Mouse (Mus musculus): Measurements from ENCODE around the gene Msi1. TPM values are rescaled to one million over a fixed set of nuclear protein-coding genes. Genes with fewer than 3 reads are reported as not detected.

Msi1 gene
- polyA plus RNA-seq, 1 experiment from 2014 or later = 0.25 TPM

DNA sequence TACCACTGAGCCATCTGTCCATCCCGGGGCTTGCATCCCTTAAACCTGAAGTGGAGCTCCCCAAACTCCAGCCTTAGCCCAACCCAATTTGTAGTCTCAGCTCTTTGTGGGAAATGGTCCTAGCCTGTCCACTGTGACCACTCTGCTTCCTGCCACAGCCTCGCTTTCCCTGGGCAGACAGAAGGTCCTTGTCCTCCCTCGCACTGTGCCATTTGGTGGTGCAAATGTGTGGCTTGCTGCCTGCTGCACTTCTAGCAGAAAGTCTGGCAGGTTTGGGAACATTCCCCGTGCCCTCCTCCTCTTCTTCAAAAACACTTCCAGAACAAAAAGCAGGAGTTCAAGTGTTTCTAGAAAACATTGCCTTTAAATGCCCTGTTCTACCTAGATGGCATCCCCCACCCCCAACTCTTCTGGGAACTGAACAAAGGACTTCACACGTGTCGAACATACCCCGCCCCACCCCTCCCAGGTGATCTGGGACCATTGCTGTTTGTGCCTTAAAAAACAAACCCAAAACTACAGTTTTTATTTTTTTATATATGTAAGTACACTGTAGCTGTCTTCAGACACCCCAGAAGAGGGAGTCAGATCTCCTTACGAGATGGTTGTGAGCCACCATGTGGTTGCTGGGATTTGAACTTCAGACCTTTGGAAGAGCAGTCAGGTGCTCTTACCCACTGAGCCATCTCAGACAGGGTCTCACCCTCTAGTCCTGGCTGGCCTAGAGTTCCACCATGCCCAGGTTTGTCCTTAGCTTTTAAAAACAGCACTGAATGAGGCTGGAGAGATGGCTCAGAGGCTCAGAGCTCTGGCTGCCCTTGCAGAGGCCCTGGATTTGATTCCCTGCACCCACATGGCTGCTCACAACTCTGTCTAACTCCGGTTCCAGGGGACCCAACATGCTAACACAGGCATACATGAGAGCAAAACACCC lies 69.2 kb downstream of the Msi1 start:
- Histone ChIP-seq H3K36me3 (ENCODE audit: control insufficient read depth, insufficient read depth) (no peaks in the 10 kb centered on the region), H3K4me3 (ENCODE audit: low read depth, low read length) (no peak overlapping the region), H3K4me2 (ENCODE audit: low read depth, low read length) (no peak overlapping the region), H3K27ac (ENCODE audit: low read length) (no peak overlapping the region), H3K4me1 (ENCODE audit: control insufficient read depth, low read depth, low read length) (peaks cover 3% of the 10 kb centered on the region), H3K9me3 (replicated peaks; ENCODE audit: control insufficient read depth, low read length) (no peaks in the 10 kb centered on the region), H3K27me3 (ENCODE audit: control insufficient read depth, insufficient read depth, low read depth, low read length) (no peaks in the 10 kb centered on the region), H3K9ac (ENCODE audit: low read depth, low read length) (no peak overlapping the region)
- 47% methylated on average over 9 of the region's 9 CpGs for WGBS (ENCODE audit: insufficient replicate concordance)
- ATAC-seq (ENCODE audit: low read depth) = no peak

DNA sequence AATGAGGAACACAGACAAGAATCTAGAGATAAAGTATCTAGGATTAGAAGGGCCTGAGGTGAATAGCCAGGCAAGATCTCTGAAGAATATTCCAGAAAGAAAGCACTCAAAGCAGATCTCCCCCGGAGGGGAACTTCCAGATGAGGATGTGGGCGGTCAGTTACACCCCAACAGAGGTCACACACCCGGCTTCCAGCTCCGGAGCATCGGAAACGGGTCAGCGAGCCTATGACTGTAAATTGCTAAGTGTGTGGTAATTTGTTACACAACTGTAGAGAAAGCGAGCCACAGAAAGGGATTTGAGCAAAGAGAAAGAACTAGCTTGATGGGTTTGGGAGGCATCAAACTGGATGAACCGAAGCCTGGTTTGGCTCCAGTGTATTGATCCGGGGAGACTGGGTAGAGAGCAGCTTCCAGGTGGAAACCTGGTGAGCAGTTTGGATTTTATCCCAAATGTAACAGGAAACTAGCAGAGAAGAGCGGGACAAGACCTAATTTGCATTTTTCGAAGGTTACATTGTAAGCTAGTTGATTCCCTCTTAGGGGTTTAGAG lies 71.1 kb downstream of the Msi1 start:
- peak; percentile 43 for ATAC-seq (ENCODE audit: low read depth)
- no peaks in the 10 kb centered on the region for H3K9me3 ChIP-seq (replicated peaks; ENCODE audit: control insufficient read depth, low read length)
- peaks cover 3% of the 10 kb centered on the region for H3K4me1 ChIP-seq (ENCODE audit: control insufficient read depth, low read depth, low read length)
- WGBS (ENCODE audit: insufficient replicate concordance) = 60% methylated on average over 12 of the region's 12 CpGs
- no peaks in the 10 kb centered on the region for H3K36me3 ChIP-seq (ENCODE audit: control insufficient read depth, insufficient read depth)
- H3K27ac ChIP-seq (ENCODE audit: low read length) = peak overlapping the region; percentile 67
- H3K4me3 ChIP-seq (ENCODE audit: low read depth, low read length) = no peak overlapping the region
- no peak overlapping the region for H3K4me2 ChIP-seq (ENCODE audit: low read depth, low read length)
- H3K27me3 ChIP-seq (ENCODE audit: control insufficient read depth, insufficient read depth, low read depth, low read length) = no peaks in the 10 kb centered on the region
- H3K9ac ChIP-seq (ENCODE audit: low read depth, low read length) = no peak overlapping the region

DNA sequence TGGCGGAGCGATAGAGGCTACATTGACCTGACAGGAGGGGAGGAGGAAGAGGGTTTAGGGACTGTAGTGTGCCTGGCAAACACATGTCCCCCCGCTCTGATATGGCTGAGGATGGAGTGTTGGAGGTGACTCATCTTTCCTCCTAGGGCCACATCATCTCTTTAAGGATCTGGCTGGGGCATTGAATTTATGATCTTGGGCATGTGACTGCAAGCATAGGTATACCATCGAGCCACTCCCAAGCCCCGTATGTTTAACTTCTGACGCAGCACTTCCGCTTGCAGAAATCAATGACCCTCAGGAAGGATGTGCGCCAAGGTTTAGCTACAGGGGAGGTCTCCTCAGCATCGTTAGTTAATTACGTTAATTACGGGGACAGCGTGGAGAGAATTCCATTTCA lies 73.6 kb downstream of the Msi1 start:
- WGBS (ENCODE audit: insufficient replicate concordance) = 47% methylated on average over 12 of the region's 12 CpGs
- no peak overlapping the region for H3K4me3 ChIP-seq (ENCODE audit: low read depth, low read length)
- ATAC-seq (ENCODE audit: low read depth) = no peak
- no peak overlapping the region for H3K27ac ChIP-seq (ENCODE audit: low read length)
- peaks cover 17% of the 10 kb centered on the region for H3K4me1 ChIP-seq (ENCODE audit: control insufficient read depth, low read depth, low read length)
- H3K27me3 ChIP-seq (ENCODE audit: control insufficient read depth, insufficient read depth, low read depth, low read length) = no peaks in the 10 kb centered on the region
- H3K9ac ChIP-seq (ENCODE audit: low read depth, low read length) = no peak overlapping the region
- no peaks in the 10 kb centered on the region for H3K9me3 ChIP-seq (replicated peaks; ENCODE audit: control insufficient read depth, low read length)
- H3K36me3 ChIP-seq (ENCODE audit: control insufficient read depth, insufficient read depth) = no peaks in the 10 kb centered on the region
- no peak overlapping the region for H3K4me2 ChIP-seq (ENCODE audit: low read depth, low read length)

Other genes with a start within 250 kb of the Msi1 start
- gene Cabp1, start 235.2 kb upstream of the Msi1 start, polyA plus RNA-seq (2015; fragmentation: Nextera tagmentation; extraction: Ambion mirVana) = 0.13 and 0.19 TPM in 2 replicates
- gene Pop5, start 193.8 kb upstream of the Msi1 start, polyA plus RNA-seq (2015; fragmentation: Nextera tagmentation; extraction: Ambion mirVana) = 68.1 and 74.8 TPM in 2 replicates
- gene Rnf10, start 156.7 kb upstream of the Msi1 start, polyA plus RNA-seq (2015; fragmentation: Nextera tagmentation; extraction: Ambion mirVana) = 111 and 137 TPM in 2 replicates
- gene Coq5, start 149.9 kb upstream of the Msi1 start, polyA plus RNA-seq (2015; fragmentation: Nextera tagmentation; extraction: Ambion mirVana) = 25.2 and 26.7 TPM in 2 replicates
- 470 and 491 TPM in 2 replicates for gene Dynll1, start 128.6 kb upstream of the Msi1 start, polyA plus RNA-seq (2015; fragmentation: Nextera tagmentation; extraction: Ambion mirVana)
- gene Srsf9, start 102.4 kb upstream of the Msi1 start, polyA plus RNA-seq (2015; fragmentation: Nextera tagmentation; extraction: Ambion mirVana) = 59.2 and 64.0 TPM in 2 replicates
- 10.1 and 13.4 TPM in 2 replicates for gene Gatc, start 88.4 kb upstream of the Msi1 start, polyA plus RNA-seq (2015; fragmentation: Nextera tagmentation; extraction: Ambion mirVana)
- gene Triap1, start 88.4 kb upstream of the Msi1 start, polyA plus RNA-seq (2015; fragmentation: Nextera tagmentation; extraction: Ambion mirVana) = 24.5 and 26.2 TPM in 2 replicates
- gene Cox6a1, start 80.6 kb upstream of the Msi1 start, polyA plus RNA-seq (2015; fragmentation: Nextera tagmentation; extraction: Ambion mirVana) = 674 and 679 TPM in 2 replicates
- not detected in 2 replicates for gene Pla2g1b, start 36.7 kb downstream of the Msi1 start, polyA plus RNA-seq (2015; fragmentation: Nextera tagmentation; extraction: Ambion mirVana)
- gene Sirt4, start 55.1 kb downstream of the Msi1 start, polyA plus RNA-seq (2015; fragmentation: Nextera tagmentation; extraction: Ambion mirVana) = 4.6 and 6.5 TPM in 2 replicates
- 17.2 and 19.1 TPM in 2 replicates for gene Pxn, start 77.1 kb downstream of the Msi1 start, polyA plus RNA-seq (2015; fragmentation: Nextera tagmentation; extraction: Ambion mirVana)
- gene Rplp0, start 129.9 kb downstream of the Msi1 start, polyA plus RNA-seq (2015; fragmentation: Nextera tagmentation; extraction: Ambion mirVana) = 919 and 997 TPM in 2 replicates
- gene Gcn1l1, start 135.7 kb downstream of the Msi1 start, polyA plus RNA-seq (2015; fragmentation: Nextera tagmentation; extraction: Ambion mirVana) = 14.1 and 14.8 TPM in 2 replicates
- gene Rab35, start 202.3 kb downstream of the Msi1 start, polyA plus RNA-seq (2015; fragmentation: Nextera tagmentation; extraction: Ambion mirVana) = 3.2 and 4.1 TPM in 2 replicates